Mouse (Mus musculus) embryonic fibroblast, embryonic 13.5 days (primary cell): Measurements from ENCODE around the gene Herc2.

Experiments used
- CTCF ChIP-seq: IDR thresholded peaks from 2 replicates; pipeline ENCODE4 v1.5.1; 2011; ENCODE audit warnings: mild to moderate bottlenecking, control low read depth, low read length, moderate library complexity, borderline replicate concordance; ENCODE audit not compliant: insufficient read depth
- POLR2A ChIP-seq: IDR thresholded peaks from 2 replicates; pipeline ENCODE4 v1.6.1; 2011; ENCODE audit warnings: low read depth, mild to moderate bottlenecking, control low read depth, low read length, moderate library complexity

- TF ChIP-seq CTCF: no peak
- TF ChIP-seq POLR2A: no peak
Observed at GRCm38 (mm10) chr7:56055338-56055737, 5.3 kb downstream of the Herc2 start.
